Mouse (Mus musculus) limb, embryonic 13.5 days (tissue): Measurements from ENCODE around the gene Cd79a. TPM values are rescaled to one million over a fixed set of nuclear protein-coding genes. Genes with fewer than 3 reads are reported as not detected.

Experiments used
- ATAC-seq: fragments of 200-750 bp; cut with Nextera tagmentation; 2 replicates; pipeline ENCODE4 v1.8.0; 2017; ENCODE audit warnings: low read depth, moderate number of reproducible peaks, moderate TSS enrichment; ENCODE audit not compliant: low FRiP score
- H3K27ac ChIP-seq: fragments of 300-500 bp; sonication (generic); 2 replicates; pipeline ENCODE4 v1.5.1; 2015; ENCODE audit warnings: inconsistent platforms, mild to moderate bottlenecking, moderate library complexity
- H3K27me3 ChIP-seq: fragments of 300-500 bp; sonication (generic); 2 replicates; pipeline ENCODE4 v1.6.1; 2015; ENCODE audit warnings: mild to moderate bottlenecking, inconsistent platforms
- H3K36me3 ChIP-seq: fragments of 300-500 bp; sonication (generic); 2 replicates; pipeline ENCODE4 v1.6.1; 2015; ENCODE audit warnings: inconsistent platforms, mild to moderate bottlenecking, moderate library complexity
- H3K4me1 ChIP-seq: fragments of 300-500 bp; sonication (generic); 2 replicates; pipeline ENCODE4 v1.6.1; 2015; ENCODE audit warnings: inconsistent platforms
- H3K4me2 ChIP-seq: fragments of 300-500 bp; sonication (generic); replicated peaks from 2 replicates; pipeline ENCODE4 v1.6.1; 2015; ENCODE audit warnings: inconsistent platforms, mild to moderate bottlenecking, moderate library complexity
- H3K4me3 ChIP-seq: fragments of 300-500 bp; sonication (generic); 2 replicates; pipeline ENCODE4 v1.5.1; 2015; ENCODE audit warnings: moderate library complexity, mild to moderate bottlenecking, inconsistent platforms
- H3K9ac ChIP-seq: fragments of 300-500 bp; sonication (generic); 2 replicates; pipeline ENCODE4 v1.6.1; 2015; ENCODE audit warnings: mild to moderate bottlenecking, inconsistent platforms
- H3K9me3 ChIP-seq: fragments of 300-500 bp; sonication (generic); 2 replicates; pipeline ENCODE4 v1.6.1; 2016; ENCODE audit warnings: inconsistent platforms
- WGBS: fragments of 180-500 bp; shearing (Covaris S2); methylation state at CpG from one replicate; pipeline ENCODE4 v1.1.7; 2015; 5-methylcytosine and 5-hydroxymethylcytosine counted together
- polyA plus RNA-seq: library from polyadenylated mRNA; unstranded; fragments of >200 nt; fragmentation: Nextera tagmentation; extraction: Ambion mirVana; gene quantifications from 2 replicates; pipeline ENCODE4 v1.2.1, GENCODE M21; 2015

Gene Cd79a
- polyA plus RNA-seq, 1 experiment from 2014 or later = 0.45 TPM

DNA sequence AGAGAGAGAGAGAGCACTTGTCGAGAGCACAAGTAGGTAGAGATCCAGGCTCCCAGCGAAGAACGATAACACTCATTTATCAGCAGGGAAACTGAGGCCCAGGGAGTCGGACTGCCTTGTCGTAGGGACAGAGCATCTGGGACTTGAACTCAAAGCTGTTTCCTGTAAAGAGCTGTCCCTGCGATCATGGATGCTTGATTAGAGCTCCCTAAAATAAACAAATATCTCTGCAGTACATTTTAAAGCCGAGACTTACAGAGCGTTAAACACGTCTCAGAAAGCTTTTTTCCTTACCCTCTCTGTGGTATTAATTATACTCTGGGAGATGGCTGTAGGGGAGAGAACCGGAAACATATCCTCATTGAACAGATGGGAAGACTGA lies 6.3 kb downstream of the Cd79a start:
- peak overlapping the region; percentile 85 for H3K9ac ChIP-seq
- ATAC-seq = no peak
- H3K27ac ChIP-seq = 0 out of 2 replicates have a peak overlapping the region, but pooled peaks have one; percentile 52
- peaks cover 5% of the 10 kb centered on the region for H3K36me3 ChIP-seq
- H3K9me3 ChIP-seq = no peaks in the 10 kb centered on the region
- peaks cover 53% of the 10 kb centered on the region for H3K4me1 ChIP-seq
- H3K4me2 ChIP-seq = peak overlapping the region; percentile 90
- H3K4me3 ChIP-seq = peak overlapping the region; percentile 81
- H3K27me3 ChIP-seq = no peaks in the 10 kb centered on the region
- WGBS = 38% methylated on average over 10 of the region's 10 CpGs

DNA sequence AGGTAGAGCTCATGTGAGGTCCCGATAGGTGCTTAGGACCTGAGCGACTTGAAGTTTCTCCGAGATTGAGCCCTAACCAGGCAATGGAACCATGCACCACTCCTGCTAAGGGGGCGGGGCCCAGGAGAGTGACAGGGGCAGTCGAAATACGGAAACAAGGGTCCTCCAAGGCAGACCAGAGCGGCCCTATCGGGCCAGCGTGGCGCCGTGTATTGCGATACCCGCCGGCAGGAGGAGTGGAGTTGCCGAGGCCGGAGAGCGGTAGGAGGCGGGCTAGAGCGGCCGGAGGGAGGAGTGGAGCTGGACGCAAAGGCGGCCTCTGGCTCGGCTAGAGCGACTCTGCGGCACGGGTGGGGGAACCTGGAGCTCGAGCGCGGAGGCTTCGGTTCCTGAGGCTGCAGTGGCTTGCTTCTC lies 6.9 kb downstream of the Cd79a start:
- peaks cover 11% of the 10 kb centered on the region for H3K36me3 ChIP-seq
- peak overlapping the region; percentile 90 for H3K4me2 ChIP-seq
- H3K4me3 ChIP-seq = peak overlapping the region; percentile 81
- H3K27ac ChIP-seq = peak overlapping the region; percentile 83
- peak; percentile 96 for ATAC-seq
- H3K4me1 ChIP-seq = peaks cover 54% of the 10 kb centered on the region
- no peaks in the 10 kb centered on the region for H3K9me3 ChIP-seq
- WGBS = under 1% methylated on average over 30 of the region's 30 CpGs
- peak overlapping the region; percentile 79 for H3K9ac ChIP-seq
- H3K27me3 ChIP-seq = no peaks in the 10 kb centered on the region

- WGBS = 23% methylated on average over 3 of the region's 3 CpGs
- Histone ChIP-seq H3K27me3 (no peaks in the 10 kb centered on the region), H3K4me2 (peak overlapping the region; percentile 90), H3K9ac (peak overlapping the region; percentile 79), H3K4me1 (peaks cover 54% of the 10 kb centered on the region), H3K36me3 (peaks cover 20% of the 10 kb centered on the region), H3K27ac (peak overlapping the region; percentile 83; the same call in 1 of the 2 replicates), H3K4me3 (peak overlapping the region; percentile 81), H3K9me3 (no peaks in the 10 kb centered on the region)
- no peak for ATAC-seq
Measured at GRCm38 (mm10) chr7:24904936-24905335, 7.8 kb downstream of the Cd79a start.

DNA sequence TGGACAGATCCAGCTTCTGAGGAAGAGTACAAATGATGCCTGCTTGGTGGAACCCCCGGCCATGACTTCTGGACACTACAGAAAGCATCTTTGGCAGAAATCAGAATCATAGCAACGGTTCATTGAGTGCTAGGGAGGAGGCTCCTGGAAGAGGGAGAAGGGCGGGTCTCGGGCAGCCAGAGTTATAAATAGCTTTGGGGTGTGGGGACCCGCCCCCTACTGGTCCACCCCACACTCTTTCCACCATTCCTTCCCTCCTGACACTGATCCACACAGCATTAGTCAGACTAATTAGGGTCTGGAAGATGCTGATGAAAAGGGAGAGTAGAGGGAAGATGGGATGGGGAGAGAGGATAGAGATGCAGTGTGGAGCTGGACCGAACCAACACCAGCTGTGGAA lies 9.4 kb downstream of the Cd79a start:
- peaks cover 54% of the 10 kb centered on the region for H3K4me1 ChIP-seq
- H3K4me3 ChIP-seq = peak overlapping the region; percentile 32
- peak overlapping the region; percentile 90 for H3K4me2 ChIP-seq
- no peak for ATAC-seq
- H3K9ac ChIP-seq = peak overlapping the region; percentile 57
- H3K27ac ChIP-seq = peak overlapping the region; percentile 86
- 23% methylated on average over 6 of the region's 6 CpGs for WGBS
- no peaks in the 10 kb centered on the region for H3K27me3 ChIP-seq
- H3K9me3 ChIP-seq = no peaks in the 10 kb centered on the region
- peaks cover 32% of the 10 kb centered on the region for H3K36me3 ChIP-seq

GRCm38 (mm10) chr7:24907211-24907748 lies 10.1 kb downstream of the Cd79a start:
- peaks cover 40% of the 10 kb centered on the region for H3K36me3 ChIP-seq
- 13% methylated on average over 13 of the region's 13 CpGs for WGBS
- H3K4me3 ChIP-seq = peak overlapping the region; percentile 32
- H3K4me1 ChIP-seq = peaks cover 49% of the 10 kb centered on the region
- no peaks in the 10 kb centered on the region for H3K27me3 ChIP-seq
- H3K4me2 ChIP-seq = peak overlapping the region; percentile 90
- peak overlapping the region; percentile 86 for H3K27ac ChIP-seq
- peak overlapping the region; percentile 57 for H3K9ac ChIP-seq
- peak; percentile 10; the same call in 1 of the 2 replicates for ATAC-seq
- H3K9me3 ChIP-seq = no peaks in the 10 kb centered on the region

DNA sequence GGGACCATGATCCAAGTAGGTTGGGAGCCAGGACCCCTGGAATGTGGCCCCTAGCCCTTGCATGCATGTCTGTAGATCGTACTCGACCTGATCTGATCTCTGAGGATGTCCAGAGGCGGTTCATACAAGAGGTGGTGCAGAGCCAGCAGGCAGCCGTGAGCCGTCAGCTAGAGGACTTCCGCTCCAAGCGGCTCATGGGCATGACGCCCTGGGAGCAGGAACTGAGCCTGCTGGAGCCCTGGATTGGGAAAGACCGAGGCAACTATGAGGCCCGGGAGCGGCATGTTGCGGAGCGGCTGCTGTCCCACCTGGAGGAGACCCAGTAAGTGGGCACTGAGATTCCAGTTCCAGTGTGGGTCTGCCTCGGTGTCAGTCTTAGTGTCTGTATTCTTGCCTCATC lies 15.3 kb downstream of the Cd79a start:
- H3K36me3 ChIP-seq = peaks cover 64% of the 10 kb centered on the region
- H3K4me3 ChIP-seq = no peak overlapping the region
- 93% methylated on average over 14 of the region's 14 CpGs for WGBS
- H3K27me3 ChIP-seq = no peaks in the 10 kb centered on the region
- no peaks in the 10 kb centered on the region for H3K9me3 ChIP-seq
- H3K4me2 ChIP-seq = no peak overlapping the region
- peaks cover 11% of the 10 kb centered on the region for H3K4me1 ChIP-seq
- ATAC-seq = no peak
- H3K27ac ChIP-seq = no peak overlapping the region
- no peak overlapping the region for H3K9ac ChIP-seq

DNA sequence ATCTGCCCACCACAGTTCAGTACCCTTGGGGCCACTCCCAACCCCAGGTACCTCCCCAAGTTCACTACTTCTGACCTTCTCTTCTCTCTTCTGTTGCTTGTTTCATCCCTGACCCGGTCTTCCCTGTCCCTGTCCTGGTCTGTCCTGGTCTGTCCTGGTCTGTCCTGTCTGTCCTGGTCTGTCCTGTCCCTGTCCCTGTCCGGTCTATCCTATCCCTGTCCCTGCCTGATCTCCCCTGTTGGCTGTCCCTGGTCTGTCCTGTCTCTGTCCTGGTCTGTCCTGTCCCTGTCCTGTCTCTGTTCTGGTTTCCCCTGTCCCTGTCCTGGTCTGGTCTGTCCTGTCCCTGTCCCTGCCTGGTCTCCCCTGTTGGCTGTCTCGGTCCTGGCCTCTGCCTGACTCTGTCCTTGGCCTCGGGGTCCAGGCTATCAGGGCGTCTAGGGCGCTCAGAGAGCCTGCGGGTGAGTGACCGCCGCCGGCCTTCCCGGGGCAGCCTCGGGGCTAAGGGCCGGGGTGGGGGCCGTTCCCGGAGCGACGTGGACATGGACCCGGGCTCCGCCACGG lies 21.7 kb downstream of the Cd79a start:
- Histone ChIP-seq H3K36me3 (peaks cover 72% of the 10 kb centered on the region), H3K4me3 (no peak overlapping the region)
- WGBS = 92% methylated on average over 20 of the region's 20 CpGs

DNA sequence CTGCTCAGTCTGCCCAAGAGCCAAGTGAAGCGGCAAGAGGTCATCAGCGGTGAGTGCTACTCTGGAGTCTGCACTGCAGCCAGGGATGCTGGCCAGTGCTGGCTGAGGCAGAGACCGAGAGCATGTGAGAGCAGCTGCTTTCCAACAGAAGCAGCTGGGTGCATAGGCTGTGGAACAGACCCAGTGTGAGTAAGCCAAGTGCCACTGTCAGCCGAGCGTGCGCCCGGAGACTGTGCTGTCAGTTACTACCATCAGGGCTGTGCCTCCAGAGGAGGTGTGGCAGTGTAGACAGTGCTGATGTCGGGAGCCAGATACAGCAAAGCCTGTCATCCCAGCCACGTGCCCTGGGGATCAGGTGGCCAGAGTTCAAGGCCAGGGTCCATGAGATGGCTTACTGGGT lies 22.5 kb downstream of the Cd79a start:
- Histone ChIP-seq H3K4me2 (no peak overlapping the region), H3K36me3 (peaks cover 81% of the 10 kb centered on the region), H3K27me3 (no peaks in the 10 kb centered on the region), H3K27ac (no peak overlapping the region), H3K9ac (no peak overlapping the region), H3K9me3 (no peaks in the 10 kb centered on the region), H3K4me1 (no peaks in the 10 kb centered on the region), H3K4me3 (no peak overlapping the region)
- 90% methylated on average over 9 of the region's 9 CpGs for WGBS
- ATAC-seq = no peak

More for the DNA sequence above, 21.7 kb downstream of the Cd79a start:
- no peak overlapping the region for H3K9ac ChIP-seq
- ATAC-seq = no peak
- H3K4me1 ChIP-seq = no peaks in the 10 kb centered on the region
- no peaks in the 10 kb centered on the region for H3K27me3 ChIP-seq
- no peak overlapping the region for H3K4me2 ChIP-seq
- no peaks in the 10 kb centered on the region for H3K9me3 ChIP-seq
- H3K27ac ChIP-seq = no peak overlapping the region

- Histone ChIP-seq H3K36me3 (peaks cover 23% of the 10 kb centered on the region), H3K27me3 (peaks cover 82% of the 10 kb centered on the region), H3K27ac (no peak overlapping the region), H3K9ac (no peak overlapping the region), H3K4me1 (peaks cover 12% of the 10 kb centered on the region), H3K4me3 (no peak overlapping the region), H3K4me2 (no peak overlapping the region), H3K9me3 (no peaks in the 10 kb centered on the region)
- WGBS = 59% methylated on average over 6 of the region's 6 CpGs
- ATAC-seq = no peak
Measured at GRCm38 (mm10) chr7:24930475-24930874, 33.3 kb downstream of the Cd79a start.

DNA sequence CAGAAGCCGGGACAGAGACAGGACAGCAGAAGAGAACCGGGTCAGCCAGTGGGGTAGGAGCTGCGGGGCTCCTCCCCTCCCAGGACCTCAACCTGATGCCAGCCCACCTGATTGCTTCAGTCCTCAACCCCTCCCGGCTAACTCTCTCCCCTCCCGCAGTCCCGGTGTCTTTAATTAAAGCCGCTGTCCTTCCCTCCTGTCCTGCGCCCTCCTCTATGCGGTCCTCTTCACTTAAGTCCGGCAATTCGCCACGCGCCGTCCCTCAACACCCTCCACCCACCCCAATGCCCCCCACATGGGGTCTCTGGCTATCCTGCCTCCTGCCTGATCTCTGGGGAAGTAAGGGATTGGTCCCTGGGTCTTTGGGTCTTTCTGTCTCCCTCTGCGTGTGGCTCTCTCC lies 34.5 kb downstream of the Cd79a start:
- Histone ChIP-seq H3K4me2 (no peak overlapping the region), H3K27me3 (peaks cover 94% of the 10 kb centered on the region), H3K9me3 (no peaks in the 10 kb centered on the region), H3K4me3 (no peak overlapping the region), H3K36me3 (peaks cover 11% of the 10 kb centered on the region), H3K27ac (no peak overlapping the region), H3K9ac (no peak overlapping the region), H3K4me1 (peaks cover 12% of the 10 kb centered on the region)
- no peak for ATAC-seq
- WGBS = 0% methylated on average over 15 of the region's 15 CpGs

- no peak for ATAC-seq
- no peaks in the 10 kb centered on the region for H3K9me3 ChIP-seq
- H3K27me3 ChIP-seq = peaks cover 100% of the 10 kb centered on the region
- peak overlapping the region; percentile 44 for H3K4me3 ChIP-seq
- H3K27ac ChIP-seq = no peak overlapping the region
- H3K4me1 ChIP-seq = 0 out of 2 replicates have a peak, but pooled peaks cover 9% of the 10 kb centered on the region
- H3K4me2 ChIP-seq = peak overlapping the region; percentile 75
- H3K36me3 ChIP-seq = no peaks in the 10 kb centered on the region
- H3K9ac ChIP-seq = no peak overlapping the region
- WGBS = 2% methylated on average over 6 of the region's 6 CpGs
Measured at GRCm38 (mm10) chr7:24943641-24944040, 46.5 kb downstream of the Cd79a start.

- Histone ChIP-seq H3K27me3 (peaks cover 100% of the 10 kb centered on the region), H3K36me3 (no peaks in the 10 kb centered on the region), H3K4me1 (0 out of 2 replicates have a peak, but pooled peaks cover 9% of the 10 kb centered on the region), H3K27ac (no peak within 1 kb of the TSS), H3K4me2 (peak within 1 kb of the TSS; percentile 75), H3K4me3 (peak within 1 kb of the TSS; percentile 44), H3K9me3 (no peaks in the 10 kb centered on the region), H3K9ac (peak within 1 kb of the TSS; percentile 57)
- WGBS = 1% methylated on average over 70 of the region's 72 CpGs
- no peak for ATAC-seq
Measured at GRCm38 (mm10) chr7:24944257-24944950, 47.2 kb downstream of the Cd79a start, which contains the start of gene Gm4881. Gene Gm4881, minus strand, starts transcription at chr7:24944494.
